Mouse (Mus musculus): Measurements from ENCODE around the gene Hk2. TPM values are rescaled to one million over a fixed set of nuclear protein-coding genes. Genes with fewer than 3 reads are reported as not detected.

The Hk2 gene
- total RNA-seq, 2 experiments from 2014 or later: 5.2 to 10.5 TPM

DNA sequence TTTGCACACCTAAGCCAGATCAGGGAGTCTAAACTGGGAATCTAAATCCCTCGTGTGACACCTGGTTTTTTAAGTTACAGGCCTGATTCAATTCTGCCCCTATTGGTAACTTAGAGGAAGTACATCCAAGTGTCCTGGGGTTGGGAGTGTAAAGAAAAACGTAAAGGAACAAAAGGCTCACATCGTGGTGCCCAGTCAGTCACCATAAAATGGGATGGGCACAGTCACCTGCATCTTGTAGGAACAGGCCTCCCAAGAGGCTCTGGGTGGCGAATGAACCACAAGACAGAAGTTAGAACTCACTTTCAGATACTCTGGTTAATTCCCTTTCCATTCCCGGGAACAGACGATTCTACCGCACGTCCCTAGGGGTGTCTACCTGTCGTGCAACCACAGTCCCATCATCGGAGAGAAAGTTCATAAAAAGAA, 2.3 kb downstream of the Hk2 start:
- ATAC-seq (replicated peaks; ENCODE audit: low FRiP score, poor library complexity, severe bottlenecking): no peak

DNA sequence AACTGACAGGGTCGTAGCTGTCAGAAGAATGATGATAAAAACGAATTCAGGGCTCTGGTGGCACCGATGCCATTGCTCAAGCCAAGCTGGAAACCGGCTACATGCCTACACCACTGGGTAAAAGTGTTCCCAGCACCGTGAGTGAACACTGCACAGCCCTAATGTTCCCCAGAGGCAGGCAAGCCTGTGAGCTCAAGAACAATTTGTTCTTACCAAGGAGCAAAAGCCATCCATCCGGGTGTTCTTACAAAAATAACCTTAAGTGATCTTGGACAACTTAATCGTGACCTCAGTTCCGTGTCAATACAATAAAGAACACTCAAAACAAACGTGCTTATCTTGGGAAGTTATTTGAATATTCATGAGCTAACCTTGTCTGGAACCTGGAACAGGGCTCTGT, 3.2 kb downstream of the Hk2 start:
- ATAC-seq (replicated peaks; ENCODE audit: low FRiP score, poor library complexity, severe bottlenecking): no peak

DNA sequence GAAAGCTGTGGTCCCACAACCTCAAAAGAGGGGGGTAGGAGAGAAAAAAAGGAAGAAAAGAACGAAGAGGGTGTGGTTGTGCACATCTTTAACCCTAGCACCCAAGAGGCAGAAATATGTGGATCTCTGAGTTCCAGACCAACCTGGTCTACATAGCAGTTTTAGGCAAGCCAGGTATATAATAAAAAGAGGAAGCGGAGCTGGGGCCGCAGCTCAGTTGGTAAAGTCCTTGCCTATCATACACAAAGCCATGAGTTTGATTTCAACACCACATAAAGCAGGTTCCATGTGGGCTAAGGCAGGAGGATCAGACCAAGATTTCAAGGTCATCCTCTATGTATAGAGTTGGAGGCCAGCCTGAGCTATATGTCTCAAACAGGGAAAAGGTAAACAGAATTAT, 4.0 kb downstream of the Hk2 start:
- no peak for ATAC-seq (replicated peaks; ENCODE audit: low FRiP score, poor library complexity, severe bottlenecking)

DNA sequence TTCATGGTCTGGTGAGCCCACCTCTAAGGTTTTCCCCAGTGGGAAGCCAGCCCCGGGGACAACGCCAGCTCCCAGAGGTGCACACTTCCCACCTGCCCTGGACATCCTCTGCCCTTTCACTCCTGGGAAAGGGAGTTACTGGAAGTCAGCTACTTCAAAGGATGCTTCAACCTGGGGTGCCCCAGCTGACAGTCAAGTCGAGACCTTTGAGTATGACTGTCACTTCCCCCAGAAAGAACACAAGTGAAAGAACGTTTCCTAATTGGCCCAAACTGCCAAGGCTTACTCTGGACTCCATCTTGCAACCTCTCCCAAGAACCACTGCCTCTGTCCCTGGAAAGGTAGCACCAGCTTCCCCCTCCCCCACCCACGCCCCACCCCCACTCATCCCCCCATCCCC, 4.5 kb downstream of the Hk2 start:
- no peak for ATAC-seq (replicated peaks; ENCODE audit: low FRiP score, poor library complexity, severe bottlenecking)

DNA sequence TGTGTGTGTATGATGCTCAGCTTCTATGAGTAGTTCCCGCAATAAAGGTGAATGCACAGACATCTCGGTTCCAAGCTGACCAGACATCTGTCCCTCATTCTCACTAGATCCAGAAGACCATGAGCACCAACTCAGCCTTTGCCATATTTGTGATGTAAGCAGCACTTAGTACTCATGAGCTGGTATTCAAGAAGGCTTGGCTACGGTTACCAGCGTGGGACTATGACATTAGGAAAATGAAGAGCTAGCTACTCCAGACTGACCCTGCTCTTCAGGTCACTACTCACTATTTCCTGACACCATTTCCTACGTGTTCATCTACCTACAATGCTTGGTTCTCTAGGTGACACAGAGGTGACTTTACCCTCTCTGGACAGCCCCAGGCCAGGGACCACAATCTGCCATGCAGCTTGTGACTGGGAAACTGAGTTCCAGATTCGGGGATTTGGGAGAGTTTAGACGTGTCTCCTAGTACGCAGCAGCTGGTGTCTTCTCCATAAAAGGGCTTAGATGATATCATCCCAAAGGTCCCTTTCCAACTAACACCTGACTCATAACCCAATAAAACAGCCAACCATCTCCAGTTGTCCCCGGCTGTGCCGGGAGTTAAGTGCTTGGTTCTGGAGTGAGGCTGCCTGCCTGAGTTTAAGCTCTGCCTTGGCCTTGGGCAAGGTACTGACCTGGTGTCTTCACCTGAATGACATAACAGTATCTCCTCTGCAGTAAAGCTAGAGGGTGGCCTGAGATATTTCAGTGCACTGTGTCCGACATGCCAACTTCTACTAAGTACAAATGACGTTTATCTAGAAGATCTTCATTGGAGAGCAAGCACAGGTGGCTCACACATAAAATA, 6.3 kb downstream of the Hk2 start:
- ATAC-seq (replicated peaks; ENCODE audit: low FRiP score, poor library complexity, severe bottlenecking): no peak

DNA sequence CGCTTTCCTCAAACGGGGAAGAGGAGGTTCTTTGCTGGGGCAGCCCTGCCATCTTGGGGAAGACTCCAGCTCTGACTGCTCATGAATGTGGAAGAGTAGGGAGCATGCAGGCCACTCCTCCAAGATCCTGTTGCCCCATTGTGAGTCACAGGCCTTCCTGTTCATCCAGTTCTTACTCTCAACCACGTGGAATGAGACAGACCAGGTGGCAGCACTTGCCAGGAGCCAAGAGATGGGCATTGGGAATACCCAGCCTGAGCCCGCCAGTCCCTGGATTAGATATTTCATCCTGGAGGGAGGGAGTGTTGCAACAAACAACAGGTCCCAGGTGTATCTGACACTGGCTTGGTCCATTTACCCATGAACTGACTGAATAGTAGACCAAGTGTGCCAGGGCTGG, 7.6 kb downstream of the Hk2 start:
- no peak for ATAC-seq (replicated peaks; ENCODE audit: low FRiP score, poor library complexity, severe bottlenecking)

DNA sequence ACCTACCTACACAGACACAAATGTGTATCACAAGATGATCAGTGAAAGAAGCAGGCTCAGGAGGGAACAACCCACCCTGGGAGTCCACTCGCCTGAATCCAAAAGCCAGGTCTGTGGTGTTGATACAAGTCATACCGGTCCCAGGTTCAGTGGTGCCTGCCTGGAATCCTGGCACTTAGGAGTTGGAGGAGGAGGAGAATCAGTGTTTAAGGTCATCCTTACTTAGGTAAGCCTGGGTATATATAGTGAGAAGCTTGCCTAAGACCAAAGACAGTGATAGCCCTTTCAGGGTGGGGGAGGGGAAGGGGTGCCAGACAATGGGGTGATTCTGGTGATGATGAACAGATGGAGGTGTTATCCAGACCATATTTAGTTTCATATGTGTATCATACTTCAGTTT, 9.0 kb downstream of the Hk2 start:
- no peak for ATAC-seq (replicated peaks; ENCODE audit: low FRiP score, poor library complexity, severe bottlenecking)

DNA sequence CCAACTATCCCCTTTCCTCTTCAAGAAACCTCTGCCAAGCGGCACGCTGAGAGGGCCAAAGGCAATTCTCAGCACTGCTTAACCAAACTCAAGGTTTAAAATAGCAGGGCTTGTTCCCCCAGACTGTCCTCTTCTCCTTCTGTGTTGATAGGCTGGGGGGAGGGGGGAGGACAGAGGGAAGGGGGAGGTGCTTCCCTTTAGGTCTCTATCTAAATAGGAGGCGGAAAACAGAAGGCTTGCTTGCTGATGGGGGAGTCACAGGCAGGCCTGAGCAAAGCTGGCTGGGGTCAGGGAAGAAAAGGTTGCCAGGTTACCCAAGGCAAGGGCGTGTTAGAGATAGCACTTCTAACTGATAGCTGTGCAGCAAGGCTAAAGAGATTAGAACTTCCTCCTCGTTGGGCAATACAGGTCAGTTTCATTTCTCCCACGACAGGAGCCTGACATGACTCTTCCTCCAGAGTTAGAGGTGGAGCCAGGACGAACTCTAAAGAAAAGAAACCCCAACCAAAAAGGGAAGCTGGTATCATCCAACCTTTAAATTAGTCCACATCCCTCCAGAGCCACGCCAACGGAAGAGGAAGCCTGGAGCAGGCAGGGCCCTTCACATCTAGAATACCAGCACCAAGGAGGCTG, 10.3 kb downstream of the Hk2 start:
- ATAC-seq (replicated peaks; ENCODE audit: low FRiP score, poor library complexity, severe bottlenecking): no peak

DNA sequence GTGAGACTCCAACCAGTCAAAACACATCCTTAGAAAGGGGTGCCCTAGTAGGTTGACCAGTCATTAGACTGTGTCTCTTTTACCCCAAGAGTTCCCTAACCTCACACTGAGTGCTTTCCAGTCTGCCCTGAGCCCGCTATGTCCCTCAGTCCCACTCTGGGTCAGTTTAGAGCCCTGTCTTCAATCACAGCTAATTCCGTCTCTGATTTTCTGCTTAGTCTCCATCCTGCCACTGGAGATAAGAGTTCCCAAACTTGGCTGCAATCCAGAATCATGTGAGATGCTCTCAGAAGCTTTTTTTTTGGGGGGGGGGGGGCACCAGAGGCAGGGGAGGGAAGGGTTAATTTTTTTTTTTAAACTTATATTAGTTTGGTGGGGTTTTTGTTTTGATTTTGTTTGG, 11.5 kb downstream of the Hk2 start:
- no peak for ATAC-seq (replicated peaks; ENCODE audit: low FRiP score, poor library complexity, severe bottlenecking)

DNA sequence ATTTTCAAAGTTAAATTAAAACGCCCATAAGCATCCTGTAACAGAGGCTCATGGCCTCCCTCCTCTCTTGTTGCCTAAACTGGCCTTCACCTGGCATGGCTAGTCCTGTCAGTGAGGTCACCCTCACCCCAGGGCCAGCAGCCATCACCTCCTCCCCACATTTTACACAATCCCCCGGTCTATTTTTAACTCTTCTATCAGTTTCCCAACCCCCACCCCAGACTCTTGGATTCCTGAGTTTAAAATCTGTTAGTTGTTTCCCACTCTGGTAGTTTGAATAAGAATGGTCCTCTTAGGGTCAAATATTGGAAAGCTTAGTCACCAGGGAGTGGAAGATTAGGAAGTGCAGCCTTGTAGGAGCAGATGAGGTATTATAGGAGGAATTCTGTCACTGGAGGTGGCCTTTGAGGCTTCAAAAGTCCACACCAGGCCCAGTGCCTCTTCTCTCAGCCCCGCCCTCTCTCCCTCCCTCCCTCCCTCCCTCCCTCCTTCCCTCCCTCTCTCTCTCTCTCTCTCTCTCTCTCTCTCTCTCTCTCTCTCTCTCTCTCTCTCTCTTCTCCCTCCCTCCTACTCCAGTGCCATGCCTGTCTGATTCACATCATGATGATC, 13.4 kb downstream of the Hk2 start:
- no peak for ATAC-seq (replicated peaks; ENCODE audit: low FRiP score, poor library complexity, severe bottlenecking)

DNA sequence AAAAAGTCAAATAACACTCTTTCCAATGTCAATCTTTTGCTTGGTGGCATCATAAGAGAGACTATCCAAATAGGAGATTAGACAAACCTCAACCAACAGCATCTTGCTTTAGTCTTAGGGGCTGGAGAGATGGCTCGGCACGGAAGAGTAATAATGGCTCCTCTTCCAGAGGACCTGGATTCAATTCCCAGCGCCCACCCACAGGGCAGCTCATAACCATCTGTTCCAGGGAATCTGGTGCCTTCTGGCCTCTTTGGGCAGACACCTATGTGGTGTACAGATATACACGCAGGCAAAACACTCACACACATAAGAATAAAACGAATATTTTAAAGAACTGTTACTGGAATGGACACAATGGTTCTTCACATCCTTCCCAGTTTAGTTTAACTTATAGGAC, 15.0 kb downstream of the Hk2 start:
- ATAC-seq (replicated peaks; ENCODE audit: low FRiP score, poor library complexity, severe bottlenecking): no peak

DNA sequence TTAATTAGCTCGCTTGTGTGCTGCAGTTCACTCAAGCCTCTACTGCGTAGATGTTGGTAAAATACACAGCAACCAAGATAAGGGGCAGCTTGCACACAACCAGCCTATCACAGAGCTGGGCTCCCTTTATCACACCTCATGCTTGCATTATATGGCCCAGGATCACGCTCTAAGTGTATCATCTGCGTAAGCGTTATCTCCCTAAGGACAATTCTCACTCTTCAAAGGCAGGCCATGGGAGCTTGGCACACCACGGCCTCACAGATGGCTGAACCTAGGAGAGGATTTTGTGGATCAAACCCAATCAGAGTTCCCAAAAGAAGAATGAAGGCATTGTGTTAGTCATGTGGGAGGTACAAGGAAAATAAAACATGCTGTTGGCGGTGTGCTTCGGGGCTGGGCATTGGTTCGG, 17.4 kb downstream of the Hk2 start:
- no peak for ATAC-seq (replicated peaks; ENCODE audit: low FRiP score, poor library complexity, severe bottlenecking)

DNA sequence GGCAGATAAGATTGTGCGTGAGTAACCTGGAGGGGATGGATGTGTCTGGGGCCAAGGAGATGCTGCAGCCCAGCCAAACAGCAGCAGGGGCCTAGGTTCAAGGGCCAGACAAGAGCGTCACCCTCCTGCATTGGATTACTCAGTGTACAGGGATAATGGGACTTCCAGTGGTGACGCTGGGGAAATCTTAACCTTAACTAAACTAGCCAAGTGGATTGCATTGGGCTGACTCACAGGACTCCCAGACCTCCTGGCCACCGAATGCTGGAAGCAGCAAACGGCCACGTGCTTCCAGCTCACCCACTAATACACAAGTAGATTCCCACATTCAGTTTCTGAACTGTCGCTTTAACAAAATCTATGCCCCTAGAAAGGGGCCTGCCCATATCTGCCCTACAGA, 18.0 kb downstream of the Hk2 start:
- no peak for ATAC-seq (replicated peaks; ENCODE audit: low FRiP score, poor library complexity, severe bottlenecking)

DNA sequence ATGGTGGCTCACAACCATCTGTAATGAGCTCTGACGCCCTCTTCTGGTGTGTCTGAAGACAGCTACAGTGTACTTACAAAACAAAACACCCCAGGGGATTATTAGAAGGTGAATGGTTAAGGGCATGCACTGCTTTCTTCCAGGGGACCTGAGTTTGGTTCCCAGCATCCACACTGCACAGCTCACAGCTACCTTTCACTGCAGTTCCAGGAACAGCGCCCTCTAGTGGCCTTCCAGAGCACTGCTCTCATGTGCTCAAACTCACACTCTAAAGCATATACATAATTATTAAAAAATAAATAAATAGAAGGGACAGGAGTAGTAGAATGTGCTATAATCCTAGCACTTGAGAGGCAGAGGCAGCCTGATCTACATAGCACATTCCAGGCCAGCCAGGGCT, 18.9 kb downstream of the Hk2 start:
- no peak for ATAC-seq (replicated peaks; ENCODE audit: low FRiP score, poor library complexity, severe bottlenecking)

DNA sequence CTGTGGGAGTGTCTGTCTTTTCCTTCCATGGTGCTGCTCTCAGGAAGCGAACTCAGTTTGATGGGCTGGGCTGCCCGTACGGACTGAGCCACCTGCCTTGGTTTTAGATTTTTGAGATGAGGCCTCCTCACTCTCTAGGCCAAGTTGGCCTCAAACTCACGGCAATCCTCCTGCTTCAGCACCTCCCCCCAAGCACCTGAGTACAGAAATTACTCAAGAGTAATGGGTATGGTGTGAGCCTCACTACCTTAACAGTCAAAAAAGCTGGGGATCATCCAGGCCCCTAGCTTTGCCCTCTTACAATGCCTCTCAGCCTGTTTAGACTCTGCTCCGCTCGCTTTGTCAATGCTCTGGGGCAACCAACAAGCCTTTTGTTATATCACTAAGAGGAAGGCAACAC, 19.5 kb downstream of the Hk2 start:
- no peak for ATAC-seq (replicated peaks; ENCODE audit: low FRiP score, poor library complexity, severe bottlenecking)

DNA sequence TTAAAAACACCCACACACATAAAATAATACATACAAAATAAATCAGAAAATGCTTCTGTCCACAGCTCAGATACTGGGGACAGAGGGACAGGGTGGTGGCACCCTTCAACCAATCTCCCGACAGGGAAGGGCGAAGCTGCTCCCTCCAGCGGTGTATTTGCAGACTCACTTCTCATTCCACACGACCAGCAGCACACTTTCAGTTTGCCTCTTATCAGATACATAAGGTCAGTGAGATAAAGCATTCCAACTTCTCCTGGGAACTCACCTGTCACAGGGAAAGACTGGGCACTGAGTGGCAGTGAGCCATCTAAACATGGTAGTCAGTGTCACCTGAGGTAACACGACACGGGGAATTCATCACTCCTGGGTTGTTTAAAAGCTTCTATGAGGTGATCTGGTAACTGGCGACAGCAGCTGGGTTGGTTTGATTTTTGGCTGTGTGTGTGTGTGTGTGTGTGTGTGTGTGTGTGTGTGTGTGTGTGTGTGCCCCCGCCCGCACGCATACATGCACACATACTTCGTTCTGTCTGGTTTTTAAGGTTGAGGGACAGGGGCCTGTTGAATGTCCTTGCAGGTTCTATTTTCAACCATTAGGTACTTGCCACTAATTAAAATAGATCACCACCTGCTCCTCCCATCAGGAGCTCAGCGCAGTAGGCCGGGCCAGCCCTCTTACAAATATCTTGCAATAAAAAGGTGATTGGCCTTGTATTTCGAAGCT, 20.5 kb downstream of the Hk2 start:
- ATAC-seq (replicated peaks; ENCODE audit: low FRiP score, poor library complexity, severe bottlenecking): no peak

DNA sequence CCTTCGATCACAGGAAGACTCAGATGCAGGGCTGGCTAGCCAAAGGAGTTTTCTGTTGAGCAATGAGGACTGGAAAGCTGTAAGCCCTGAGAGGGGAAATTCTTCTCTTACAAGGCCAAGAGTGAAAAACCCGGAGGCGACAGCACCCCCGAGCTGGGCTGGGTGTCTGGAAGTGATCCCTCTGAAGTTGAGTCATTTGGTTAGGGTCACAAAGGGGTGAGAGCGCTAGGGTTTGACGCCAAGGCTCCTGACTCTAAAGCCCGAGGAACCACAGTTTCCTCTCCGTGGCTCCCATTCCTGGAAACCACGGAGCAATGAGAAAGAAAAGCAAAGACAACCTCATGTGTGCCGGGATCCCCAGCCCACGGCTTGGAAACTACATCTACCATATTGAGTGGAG, 21.2 kb downstream of the Hk2 start:
- ATAC-seq (replicated peaks; ENCODE audit: low FRiP score, poor library complexity, severe bottlenecking): no peak

DNA sequence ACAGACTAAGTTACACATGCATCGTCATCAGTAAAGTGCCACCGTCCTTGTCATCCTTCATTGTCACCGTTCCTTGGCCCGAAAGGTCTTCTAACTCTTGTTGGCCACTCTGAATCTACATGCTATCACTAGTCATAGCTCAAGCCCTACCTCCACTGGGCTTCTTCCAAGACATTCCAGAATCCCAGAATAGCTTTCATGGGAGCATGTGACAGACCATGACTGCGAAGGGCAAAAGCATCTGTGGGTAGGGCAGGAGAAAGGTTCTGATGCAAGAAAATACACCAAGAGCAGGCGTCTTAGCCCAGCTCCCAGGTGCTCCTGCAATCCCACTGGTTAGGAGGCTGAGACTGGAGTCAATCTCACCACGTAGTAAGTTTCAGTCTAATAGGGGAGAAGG, 22.5 kb downstream of the Hk2 start:
- ATAC-seq (replicated peaks; ENCODE audit: low FRiP score, poor library complexity, severe bottlenecking): no peak

DNA sequence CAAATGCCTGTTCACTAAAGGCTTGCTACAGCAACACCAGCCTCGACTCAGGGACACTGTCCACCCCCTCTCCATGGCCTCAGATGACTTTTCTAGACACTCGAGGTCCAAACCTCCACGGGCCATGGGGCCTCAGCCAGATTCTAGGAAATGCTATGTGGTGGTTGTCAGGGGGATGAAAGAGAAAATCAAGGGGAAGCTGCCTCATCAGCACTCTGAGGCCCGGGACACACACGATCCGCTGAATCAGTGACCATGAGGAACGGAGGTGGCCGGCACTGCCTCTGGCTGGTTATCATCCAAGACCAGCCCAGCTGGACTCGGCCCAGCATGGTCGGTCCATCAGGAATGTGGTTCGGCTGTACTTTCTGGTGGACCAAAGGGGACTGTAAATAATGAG, 23.2 kb downstream of the Hk2 start:
- no peak for ATAC-seq (replicated peaks; ENCODE audit: low FRiP score, poor library complexity, severe bottlenecking)

DNA sequence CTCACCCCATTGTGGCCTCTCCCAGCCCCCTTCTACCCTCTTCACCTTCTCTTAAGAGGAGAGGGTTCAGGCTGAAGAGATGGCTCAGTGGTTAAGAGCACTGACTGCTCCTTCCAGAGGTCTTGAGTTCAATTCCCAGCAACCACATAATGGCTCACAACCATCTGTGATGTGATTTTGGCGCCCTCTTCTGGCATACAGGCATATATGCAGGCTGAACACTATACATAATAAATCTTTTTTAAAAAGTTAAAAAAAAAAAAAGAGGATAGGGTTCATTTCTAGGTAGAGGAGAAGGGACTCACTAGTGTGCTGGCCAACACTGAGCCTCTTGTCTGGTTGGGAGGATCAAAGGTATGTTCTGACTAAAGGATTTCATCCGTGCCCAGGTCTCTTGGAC, 24.2 kb downstream of the Hk2 start:
- no peak for ATAC-seq (replicated peaks; ENCODE audit: low FRiP score, poor library complexity, severe bottlenecking)

Measured in erythroid progenitor cell, adult 5-6 weeks (primary cell).